Mouse (Mus musculus) mouse embryonic stem cell (cell line): ENCODE data around the gene Skap2.

ENCODE experiments used
- in situ Hi-C, 2 experiments: fragments of 300-500 bp; cut with MboI; formaldehyde crosslinking; loops; 1 replicate in 1 of 2; 3 replicates in 1 of 2; pipeline ENCODE4 v1.14.3; 2019 to 2020; ENCODE audit warnings: low sequenced_read_pairs in 2 of 2, low pct_unique_long_range_greater_than_20kb in 1 of 2, mixed read lengths in 1 of 2; ENCODE audit not compliant: unreplicated experiment in 1 of 2

The Skap2 gene

DNA sequence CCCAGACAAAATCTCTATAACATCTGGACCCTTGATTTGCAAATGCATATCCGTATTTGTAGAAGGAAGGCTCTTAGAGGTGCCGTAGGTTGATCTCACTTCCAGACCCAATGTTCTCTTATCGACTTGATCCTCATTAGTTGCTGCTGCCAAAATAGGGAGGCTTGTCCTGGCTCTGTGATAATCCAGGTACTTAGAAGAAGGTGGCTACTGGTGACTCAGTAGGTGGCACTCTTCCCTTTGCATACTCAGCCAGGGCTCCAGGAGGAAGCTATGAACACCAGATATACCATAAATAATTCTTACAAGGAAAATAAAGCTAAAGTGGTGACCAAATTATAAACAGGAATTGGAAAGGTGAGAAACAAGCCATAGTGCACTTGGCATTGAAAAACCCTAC is 3.6 kb downstream of the Skap2 start:
- in situ Hi-C loops, result no loop called here

DNA sequence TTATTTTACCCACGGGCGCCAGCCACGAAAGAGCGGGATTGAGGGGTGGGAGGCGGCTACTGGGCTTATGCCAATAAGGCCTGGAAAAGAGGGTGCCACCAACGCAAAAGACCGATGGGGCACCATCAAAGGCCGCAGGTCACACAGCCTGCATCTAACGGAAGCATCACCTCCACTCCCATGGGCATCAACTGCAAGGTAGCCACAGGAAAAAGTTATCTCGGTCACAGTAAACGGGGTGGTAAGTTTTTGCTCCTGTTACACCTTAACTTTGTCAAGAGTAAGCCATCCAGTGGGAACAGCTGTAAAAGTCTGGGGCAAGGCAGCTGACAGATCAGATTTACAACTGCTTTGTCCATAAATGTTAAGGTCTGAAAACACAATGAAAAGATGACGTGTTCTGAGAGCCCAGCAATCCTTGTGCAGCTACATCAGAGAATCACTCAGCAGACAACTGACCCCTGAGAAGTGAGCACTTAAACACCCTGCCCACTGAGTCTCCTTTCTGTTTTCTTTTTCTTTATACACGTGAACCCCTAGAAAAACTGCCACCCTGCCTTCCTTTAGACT is 5.6 kb downstream of the Skap2 start:
- in situ Hi-C loops, result no loop called here

DNA sequence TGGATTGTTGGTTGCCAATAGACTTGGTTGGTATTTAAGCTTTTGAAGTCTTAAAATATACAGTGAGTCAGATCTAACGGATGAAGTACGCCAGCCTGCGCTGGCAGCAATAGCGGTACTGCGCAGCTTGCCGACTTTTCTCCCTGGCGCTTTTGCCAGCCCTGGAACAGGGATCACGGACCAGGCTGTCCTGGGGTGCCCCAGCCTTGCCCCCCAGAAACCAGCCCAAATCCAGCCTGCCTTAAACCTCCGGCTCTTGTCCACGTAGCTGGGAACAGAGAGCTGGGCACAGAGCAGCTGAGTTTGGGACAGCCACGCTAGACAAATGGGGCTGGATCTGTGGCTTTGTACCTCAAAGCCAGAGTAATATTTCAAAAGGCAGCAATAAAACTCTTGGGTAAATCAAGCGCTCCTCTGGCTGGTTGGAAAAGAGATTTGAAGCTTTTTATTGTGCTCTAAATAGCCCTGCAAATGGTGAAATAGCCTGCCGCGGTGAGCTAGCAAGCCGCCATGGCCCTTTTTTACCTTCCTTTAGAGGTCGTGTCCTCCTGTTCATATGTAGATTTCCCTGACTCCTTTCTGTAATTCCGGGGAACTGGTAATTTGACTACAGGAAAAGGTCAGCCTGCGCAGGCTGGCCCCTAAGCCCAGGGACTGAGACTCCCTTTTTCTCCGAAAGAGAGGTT is 6.2 kb downstream of the Skap2 start:
- in situ Hi-C loops, result no loop called here

DNA sequence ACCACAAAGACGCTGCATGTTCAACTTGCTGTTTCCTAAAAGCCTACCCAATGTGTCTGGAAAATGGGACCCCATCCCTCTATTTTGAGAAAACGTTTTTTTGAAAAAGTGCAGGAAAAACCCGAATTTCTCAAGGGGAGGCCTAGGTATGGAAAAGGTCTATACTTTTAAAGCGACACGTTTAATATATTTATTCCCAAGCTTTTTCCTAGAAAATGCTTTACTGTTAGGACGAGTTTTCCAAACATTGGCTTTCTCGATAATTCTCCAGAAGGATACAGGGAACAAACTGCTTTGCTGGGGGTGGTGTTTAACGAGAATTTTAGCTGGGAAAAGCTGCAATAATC is 6.8 kb downstream of the Skap2 start:
- in situ Hi-C loops, result no loop called here

DNA sequence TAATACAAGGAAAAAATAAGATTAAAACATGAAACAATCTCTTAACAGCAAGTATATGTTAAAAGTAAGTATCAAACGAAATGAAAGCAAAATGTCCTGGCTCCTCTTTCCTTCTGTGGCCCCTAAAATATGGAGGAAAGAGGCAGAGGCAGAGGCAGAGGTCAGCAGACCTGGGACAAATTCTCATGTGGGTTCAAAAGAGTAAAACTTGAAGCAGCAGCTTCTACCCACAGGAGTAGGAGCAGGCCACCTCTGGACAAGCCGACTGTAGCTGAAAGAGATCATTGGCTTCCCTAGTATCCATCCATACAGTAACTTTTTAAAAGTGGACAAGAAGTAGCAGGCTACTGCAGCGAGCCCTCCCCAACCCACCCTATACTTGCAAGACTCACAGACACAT is 7.4 kb downstream of the Skap2 start:
- in situ Hi-C loops, result no loop called here

DNA sequence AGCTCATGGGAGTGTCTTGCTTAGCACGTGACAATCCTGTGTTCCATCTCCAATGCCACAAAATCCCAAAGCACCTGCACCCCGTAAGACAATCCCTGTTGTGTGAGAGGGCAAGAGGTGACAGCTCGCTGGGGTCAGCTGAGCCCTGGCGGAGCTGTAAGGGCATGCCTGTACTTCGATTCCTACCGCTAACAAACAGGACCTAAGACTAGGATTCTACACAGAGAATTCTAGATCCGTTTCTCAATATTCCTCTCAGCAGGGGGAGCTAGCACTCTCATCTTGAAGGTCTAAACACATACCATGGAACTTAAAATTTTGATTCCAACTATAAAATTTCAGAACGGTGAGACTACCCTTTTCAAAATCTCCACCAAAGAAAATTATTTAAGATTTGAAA is 9.7 kb downstream of the Skap2 start:
- in situ Hi-C loops, result no loop called here

DNA sequence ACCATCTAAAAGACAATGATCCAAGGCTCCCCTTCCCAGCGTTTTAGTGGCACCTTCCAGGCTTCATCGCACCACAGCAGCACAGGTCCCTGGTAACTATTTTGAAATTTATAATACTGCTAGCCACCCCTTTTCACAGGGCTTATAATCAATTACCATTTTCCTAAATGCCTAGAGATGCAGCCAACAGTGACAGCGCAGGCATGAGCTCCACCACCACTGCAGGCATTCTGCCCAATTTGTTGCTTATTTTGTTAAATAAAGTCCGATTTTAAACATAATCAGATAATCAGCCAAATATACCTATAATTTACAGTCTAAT is 13.2 kb downstream of the Skap2 start:
- in situ Hi-C loops, result no loop called here

DNA sequence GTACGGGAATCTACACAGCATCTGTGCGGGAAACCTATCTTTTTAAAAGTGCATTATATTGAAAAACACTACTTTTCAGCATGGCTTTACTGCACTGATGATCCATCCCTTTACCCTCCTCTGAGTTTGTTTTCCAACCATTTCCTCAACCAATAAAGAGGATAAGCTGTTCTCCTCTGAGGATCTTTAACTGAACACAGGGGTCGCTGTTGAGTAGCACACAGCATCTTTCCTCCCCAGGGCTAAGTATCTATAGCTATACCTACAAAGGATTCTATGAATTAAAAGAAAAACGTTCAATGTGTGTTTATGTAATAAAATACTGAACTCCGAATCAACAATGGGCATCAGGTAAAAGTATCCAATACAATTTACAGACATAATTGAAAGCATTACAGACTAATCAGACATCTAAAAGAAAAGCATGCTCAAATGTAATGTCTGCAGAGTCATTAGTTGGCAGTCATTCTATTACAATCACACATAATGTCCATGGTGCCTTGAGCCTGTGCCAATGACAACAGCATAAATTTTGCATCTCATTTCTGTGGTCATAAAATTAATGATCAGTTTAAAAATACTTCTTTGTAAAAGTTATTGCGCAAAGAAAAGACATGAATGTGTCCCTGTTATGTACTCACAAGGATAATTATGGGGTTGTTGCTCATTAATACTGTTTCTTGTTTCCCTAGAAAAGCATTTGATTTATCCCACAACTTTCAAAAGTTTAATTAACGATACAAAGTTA is 13.8 kb downstream of the Skap2 start:
- in situ Hi-C loops, result no loop called here

DNA sequence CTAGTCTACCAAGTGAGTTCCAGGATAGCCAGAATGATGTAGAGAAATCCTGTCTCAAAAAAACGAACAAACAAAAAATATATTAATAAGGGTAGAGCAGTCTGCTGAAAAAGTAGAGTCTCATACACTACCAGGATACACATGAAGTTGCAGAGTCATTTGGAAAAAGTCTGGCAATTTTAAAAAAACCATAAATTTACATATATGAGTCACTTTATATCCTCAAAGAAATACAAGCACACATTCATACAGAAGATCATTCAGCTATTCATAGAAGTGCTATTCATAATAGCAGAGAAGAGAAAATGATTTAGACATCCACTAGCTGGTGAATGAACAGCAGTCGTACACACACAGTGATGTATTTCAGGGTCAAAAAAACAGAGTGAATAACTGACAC is 24.4 kb downstream of the Skap2 start:
- in situ Hi-C loops, result no loop called here

DNA sequence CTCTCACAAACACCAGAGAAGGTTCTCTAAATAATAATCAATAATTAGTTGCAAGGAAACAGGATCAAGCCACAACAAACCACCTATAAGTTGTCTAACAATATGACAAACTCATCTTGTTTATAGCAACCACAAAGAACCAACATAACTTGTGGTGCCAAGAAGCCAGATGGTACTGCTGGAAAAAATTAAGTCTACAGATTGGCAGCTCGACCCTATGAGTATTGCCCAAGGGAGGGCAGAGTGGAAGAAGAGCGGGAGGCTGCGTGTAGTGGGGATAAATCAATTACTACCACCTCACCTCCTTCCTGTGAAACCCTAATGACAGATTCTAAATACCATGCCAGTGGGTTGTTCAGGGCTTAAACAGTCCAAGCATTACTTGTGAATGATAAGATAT is 34.7 kb downstream of the Skap2 start:
- in situ Hi-C loops, result no loop called here

DNA sequence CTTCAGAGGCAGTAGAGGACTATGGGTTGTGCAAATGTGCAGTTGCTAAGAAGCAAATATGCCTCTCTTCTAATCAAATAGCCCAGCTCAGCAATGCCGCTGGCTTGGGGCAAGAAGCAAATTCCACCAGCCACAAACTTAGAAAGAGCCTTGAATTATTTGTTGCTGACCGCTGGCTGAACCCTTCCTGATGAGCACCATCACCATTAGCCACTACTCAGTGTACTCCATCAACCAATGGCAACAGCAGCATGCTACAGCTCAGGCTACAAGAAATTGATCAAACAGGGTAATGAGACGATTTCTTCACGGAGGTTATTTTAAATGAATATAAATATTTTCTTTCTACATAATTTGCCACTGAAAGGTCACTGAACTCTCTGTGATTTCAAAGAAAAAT is 36.6 kb downstream of the Skap2 start:
- in situ Hi-C loops, result no loop called here

DNA sequence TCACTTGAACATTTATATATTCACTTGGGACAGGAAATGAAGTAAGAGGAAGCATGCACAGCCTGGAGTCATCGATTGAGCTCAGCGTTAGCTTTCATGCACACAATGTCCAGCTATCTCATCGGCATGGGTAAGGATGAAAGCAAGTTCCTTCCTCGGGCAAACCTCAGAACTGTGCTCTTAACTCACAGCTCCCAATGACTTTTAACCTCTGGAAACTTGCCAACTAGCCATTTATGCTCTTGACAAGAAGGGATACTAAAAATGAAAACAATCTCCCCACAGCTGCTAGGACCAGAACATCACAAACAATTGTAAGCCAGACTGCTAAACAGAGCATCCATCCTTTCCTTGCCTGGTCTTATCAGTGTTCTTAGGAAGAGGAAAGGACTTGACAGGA is 53.4 kb downstream of the Skap2 start:
- in situ Hi-C loops, result no loop called here

DNA sequence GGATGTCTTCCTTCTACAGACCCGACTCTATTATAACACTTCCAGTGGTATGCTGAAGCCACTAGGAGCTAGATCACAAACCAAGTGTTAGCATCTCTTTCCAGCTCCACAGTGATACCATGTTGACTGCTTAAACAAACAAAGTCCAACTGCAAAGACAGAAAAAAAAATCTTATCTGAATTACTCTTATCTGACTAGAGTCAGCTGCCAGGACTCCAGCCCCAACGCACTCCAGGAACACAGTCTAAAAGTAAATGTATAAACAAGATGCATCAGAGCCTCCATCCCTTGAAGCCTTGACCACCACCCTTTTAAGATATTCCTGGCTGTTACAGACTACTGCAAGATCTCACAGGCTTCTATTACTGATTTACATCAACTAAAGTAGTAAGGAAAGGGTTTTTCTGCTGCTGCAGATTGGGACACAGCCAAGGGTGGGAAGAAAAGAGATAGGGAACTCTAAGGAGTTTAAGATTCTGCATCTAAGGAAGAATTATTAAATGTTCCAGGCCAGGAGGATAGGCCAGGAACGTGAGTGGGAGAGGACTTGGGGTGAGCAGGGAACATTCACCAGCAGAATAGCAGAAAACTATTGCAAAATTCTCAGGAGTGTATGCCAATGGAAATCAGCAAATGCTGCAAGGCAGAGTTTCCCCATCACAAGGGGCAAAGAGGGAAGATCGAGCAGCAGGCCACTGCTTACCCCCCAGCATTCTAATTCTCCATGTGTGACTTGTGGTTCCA is 56.1 kb downstream of the Skap2 start:
- in situ Hi-C loops, result no loop called here

DNA sequence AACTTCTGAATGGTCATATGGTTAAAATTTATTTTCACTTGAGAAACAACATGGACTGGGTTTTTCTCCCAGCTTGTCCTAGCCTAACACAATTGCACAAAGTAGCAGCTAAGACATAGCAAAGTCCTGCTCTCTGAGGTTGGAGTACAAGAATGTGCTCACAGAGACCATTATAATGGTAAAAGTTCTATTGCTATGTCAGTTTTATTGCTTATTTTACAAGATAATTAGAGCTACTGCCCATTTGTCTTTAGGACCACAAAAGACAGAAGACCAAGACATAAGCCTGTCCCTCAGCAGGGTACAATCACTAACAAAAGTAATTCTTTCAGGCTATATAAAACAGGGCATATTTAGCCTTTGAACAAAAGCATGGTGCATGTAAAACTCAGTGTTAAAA is 64.7 kb downstream of the Skap2 start:
- in situ Hi-C loops, result no loop called here

DNA sequence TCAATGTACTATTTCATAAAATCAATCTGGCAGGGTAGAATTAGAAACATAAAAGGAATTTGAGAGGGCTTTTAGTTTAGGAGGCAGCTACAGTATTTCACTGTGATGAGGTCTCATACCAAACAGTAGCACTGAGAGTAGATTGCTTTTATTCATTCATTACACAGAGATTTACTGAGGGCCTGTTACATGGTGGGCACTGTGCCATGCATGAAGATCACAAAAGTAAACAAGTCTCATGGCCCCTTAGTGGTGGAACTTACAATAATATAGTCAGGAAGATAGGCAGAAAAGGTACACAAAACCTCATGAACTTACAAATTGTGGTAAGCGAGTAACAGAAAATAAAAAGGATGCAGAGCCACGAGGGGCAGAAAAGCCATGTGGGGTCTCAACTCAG is 67.4 kb downstream of the Skap2 start:
- in situ Hi-C loops, result no loop called here

DNA sequence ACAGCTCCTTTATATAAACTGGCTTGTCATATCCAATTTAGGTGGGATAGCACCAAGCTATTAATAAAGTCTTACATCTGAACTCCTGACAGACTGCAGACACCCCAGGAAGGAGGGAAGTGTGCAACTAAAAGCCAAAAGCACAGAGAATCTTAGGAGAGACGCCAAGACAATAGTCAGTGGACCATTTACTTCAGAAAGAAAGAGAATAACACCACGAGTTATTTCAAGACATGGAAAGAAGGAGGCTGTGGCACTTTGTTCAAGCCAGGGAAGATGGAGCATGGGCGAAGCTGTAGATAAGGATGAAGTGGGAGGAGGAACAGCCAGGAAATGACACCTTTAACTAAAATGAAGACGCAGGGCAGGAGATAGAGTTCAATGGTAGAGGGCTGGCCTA is 78.4 kb downstream of the Skap2 start:
- in situ Hi-C loops, result no loop called here

DNA sequence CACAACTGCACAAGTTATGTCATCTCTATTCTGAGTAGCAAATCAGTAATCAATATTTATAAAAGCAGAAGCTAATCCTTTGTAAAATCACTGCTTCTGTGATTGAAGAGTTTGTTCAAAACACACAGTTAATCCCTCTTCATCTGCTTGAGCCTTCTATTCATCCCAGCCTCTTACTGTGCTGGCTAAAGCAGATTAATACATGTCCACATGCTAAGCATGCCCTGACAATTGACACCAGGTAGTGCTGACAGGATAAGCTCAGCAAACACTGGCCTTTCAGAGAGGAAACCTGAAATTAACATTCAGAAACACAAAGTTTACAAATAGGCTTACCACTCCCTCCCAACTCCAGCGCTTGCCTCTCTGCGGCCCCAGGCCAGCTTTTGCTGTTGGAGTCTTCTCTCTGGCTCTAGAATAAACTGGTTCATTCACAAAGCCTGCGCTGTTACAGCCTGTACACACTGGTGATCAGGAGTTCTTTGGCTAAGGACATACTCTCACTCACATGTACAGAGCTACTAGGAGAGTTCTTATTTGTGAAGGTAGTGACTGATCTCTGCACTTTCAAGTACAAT is 79.2 kb downstream of the Skap2 start:
- in situ Hi-C loops, result no loop called here

DNA sequence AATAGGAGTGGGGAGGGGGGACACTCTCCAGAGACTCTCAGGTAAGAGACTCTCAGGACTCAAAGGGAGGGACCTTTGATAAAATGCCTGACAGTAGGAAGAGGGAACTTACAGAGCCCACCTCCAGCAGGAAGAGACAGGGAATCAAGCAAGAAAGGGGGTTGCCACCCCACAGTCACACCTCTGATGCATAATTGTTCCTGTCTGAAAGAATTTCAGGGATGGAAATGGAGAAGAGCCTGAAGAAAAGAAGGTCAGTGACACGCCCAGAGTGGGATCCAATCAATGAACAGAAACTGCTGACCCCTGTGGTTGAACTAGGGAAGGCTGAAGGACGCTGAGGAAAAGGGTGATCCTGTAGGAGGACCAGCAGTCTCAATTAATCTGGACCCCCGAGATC is 85.2 kb downstream of the Skap2 start:
- in situ Hi-C loops, result no loop called here

DNA sequence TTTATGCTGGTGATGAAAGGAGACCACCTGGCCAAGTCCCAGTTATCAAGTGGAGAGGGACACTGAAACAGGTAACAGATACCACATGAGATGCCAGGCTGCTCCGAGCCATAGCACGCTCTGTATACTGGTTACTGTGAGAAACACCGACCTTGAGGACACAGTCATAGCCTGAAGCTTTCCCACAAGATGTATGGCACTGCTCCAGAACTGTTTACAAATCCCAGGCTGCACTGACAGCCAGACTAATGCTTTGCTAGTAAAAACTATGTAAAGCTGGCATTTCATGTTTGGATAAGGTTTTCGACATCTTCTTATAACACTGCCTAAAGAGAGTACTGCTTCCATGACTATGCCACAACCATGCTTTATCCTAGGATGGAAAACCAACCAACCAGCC is 90.5 kb downstream of the Skap2 start:
- in situ Hi-C loops, result no loop called here
